Mouse (Mus musculus) liver, embryonic 14.5 days (tissue): Measurements from ENCODE around the gene Nav2.

Source experiments
- CTCF ChIP-seq: IDR thresholded peaks from 2 replicates; pipeline ENCODE4 v1.5.1; 2016; ENCODE audit warnings: antibody characterized with exemption, low read depth, control low read depth
- EP300 ChIP-seq: IDR thresholded peaks from 2 replicates; pipeline ENCODE4 v1.6.1; 2016; ENCODE audit warnings: antibody characterized with exemption, low read depth

GRCm38 (mm10) chr7:49029282-49030012, 120.9 kb downstream of the Nav2 start:
- TF ChIP-seq EP300 (no peak), CTCF (no peak)
